Mouse (Mus musculus): ENCODE data around the gene Col12a1.

The Col12a1 gene

DNA sequence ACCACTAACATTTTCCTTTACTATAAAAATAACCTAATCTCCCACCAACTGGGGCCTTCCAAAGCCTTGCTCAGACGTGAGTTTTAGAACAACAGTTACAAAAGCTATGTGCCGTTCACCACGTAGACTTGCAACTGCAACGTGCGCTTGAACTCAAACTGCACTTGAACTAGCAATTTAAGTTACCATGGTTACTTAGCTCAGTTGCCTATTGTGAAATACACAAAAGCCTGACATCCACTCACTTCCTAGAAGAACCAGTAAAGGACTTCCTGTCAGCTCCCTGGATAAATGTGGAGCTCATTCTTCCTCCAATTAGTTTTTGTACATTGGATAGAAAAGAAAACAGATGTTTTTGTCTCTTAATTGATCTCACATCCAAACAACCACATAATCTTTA is 112.9 kb downstream of the Col12a1 start:
- DNase-seq (ENCODE audit: low spot score in 2 of 2), result no peak

DNA sequence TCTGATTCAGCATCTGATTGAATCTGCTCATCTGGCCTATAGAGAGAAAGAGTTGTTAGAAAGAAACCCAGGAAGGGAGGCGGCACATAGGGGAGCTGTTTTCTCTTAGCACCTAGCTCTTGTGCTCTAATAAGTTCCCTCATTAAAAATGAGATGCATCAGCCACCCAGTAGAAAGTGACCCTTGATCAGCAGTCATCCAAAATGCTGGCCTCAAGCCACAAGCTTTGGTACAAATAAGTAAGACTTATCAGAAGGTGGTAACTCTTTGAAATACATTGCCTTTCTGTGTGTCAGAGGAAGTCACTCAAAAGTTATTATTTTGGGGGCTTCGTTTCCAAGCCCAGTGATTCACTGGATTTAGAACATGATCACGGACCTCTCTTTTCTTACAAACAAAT is 114.1 kb downstream of the Col12a1 start:
- no peak for DNase-seq (ENCODE audit: low spot score in 2 of 2)

DNA sequence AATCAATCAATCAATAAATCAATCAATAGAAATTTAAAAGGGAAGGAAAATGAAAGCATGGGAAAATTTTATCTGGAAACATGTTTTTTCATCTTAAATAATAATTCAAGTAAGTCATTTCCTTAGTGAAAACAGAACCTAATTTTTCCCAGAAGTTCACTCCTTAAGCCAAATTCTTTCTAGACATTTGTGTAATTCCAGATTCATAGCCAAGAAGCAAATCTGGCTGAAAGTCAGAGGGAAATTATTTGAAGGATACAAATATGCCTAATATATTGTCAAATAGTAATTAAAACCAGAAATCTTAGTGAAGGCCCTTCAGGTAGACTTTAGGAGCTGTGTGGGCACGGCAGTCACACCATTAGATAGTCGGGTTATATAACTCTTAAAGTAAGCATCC is 115.2 kb downstream of the Col12a1 start:
- no peak for DNase-seq (ENCODE audit: low spot score in 2 of 2)

DNA sequence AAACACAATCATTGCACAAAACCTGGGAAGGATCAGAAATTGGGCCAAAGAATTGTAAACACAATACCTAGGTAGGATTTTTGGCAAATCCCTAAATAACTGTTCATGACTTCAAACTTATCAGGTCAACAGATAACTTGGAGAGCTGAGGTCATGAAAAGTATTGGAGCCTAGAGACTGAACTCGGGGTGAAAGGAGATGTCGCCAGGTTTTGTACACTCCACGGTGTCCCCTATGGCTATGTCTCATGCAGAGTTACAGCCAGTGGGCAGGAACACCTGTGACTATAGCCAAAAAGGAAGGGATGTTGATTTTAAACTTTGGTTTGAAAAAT is 118.4 kb downstream of the Col12a1 start:
- no peak for DNase-seq (ENCODE audit: low spot score in 2 of 2)

DNA sequence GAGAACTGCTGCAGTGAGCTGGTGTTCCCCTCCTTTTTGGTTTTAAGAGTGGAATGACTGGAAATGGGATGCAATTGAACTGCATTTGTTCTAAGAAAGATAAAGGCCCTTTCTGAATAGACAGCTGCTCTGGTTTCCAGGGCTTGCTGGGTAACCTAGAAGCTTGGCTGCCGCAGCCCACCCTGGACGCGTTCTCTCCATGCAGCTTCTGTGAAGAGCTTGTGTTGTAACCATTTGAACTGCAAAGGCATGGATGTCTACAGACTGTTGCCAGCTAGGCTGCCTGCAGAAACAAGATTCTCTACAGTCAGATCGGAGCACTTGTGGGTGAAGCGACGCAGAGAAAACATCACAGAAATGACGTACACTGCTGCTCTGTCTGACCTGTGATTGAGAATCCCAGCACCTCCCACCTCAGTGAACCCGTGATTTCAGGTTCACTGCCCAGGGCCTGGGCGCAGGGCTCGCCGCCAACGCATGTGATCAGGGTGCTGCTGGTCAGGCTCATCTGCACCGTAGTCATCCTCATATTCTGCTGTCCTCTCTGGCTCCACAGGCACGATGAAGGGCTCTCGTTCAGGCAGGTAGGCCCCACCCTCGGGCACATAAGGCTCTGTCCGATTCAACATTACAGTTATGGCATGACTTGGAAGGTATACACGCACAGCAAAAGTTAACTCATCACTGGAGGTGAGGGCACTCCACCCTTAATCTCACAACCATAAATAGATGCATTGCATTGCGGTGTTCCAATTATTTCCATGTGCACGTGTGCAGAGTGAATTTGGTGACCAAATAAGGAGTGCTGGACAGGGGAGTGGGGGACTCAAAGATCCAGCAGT is 119.0 kb downstream of the Col12a1 start:
- DNase-seq (ENCODE audit: low spot score in 2 of 2), result no peak

DNA sequence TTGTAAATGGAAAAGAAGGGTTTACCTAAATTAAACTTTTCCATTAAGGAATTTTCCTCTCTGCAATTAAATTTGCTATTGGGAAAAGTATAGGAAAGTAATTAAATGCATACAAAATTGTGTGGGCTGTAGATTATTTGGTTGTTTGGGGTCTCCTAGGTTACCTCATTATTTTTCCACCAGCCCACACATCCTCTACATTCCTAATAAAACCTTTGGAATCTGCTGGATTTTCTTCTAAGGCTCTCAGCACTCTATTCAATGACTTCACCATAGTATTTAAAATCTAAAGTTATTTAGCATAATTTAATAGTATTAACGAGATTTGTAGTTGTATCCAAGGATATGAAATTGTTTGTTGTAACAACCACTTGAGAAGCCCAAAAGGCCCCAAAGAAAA is 120.1 kb downstream of the Col12a1 start:
- DNase-seq (ENCODE audit: low spot score in 2 of 2), result no peak

DNA sequence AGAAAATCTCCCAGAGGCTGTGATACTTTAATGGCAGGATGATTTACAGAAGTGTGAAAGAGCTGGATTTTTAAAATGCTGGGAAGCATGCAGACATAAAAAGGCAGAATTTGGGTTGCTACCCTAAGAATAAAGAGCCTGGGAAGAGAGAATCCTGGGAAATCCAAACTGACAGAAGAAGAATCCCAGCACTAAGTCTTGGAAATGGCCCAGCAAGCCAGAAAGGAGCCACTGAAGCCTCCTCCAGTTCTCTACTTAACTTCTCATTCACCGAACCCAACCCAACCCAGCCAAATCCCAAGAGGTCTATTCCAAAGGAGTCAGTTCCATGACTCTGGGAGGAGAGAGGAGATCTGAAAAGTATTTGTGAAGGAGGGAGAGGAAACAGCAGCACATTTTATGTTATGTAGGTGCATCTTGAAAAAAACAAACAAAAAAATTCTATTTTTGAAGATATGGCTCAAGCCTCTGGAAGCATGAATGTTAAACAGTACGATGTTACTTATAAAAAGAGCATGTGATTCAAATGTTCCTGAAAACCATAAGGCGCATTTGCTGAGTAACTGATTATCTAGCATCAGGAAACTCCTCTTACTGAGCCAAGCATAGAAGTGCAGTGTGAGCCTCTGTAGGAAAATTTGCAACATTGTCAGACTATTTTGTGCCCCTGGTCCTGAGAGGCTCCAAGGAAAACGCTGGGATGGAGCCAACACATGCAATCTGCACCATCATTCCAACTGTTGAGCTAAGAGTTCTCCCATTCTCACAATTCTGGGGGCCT is 132.0 kb downstream of the Col12a1 start:
- DNase-seq (ENCODE audit: low spot score in 2 of 2), result no peak

DNA sequence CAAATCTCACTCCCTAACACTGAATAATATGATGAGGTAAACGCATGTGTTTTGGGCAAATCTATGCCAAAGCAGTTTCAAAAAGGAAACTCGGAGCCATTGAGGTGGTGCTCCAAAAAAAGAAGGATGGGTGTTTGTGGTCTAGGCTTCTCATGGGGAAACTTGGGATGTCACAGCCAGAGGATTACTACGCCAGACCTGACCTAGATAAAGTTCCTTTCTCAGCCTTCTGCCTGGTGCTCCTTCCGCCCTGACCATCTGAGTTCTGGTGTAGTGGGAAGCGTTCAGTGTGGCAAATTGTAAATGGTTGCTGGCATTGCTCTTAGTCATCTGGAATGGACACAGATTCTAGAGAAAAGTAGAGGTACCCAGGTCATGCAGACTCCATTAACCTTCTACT is 151.8 kb downstream of the Col12a1 start:
- DNase-seq (ENCODE audit: low spot score in 2 of 2), result no peak

DNA sequence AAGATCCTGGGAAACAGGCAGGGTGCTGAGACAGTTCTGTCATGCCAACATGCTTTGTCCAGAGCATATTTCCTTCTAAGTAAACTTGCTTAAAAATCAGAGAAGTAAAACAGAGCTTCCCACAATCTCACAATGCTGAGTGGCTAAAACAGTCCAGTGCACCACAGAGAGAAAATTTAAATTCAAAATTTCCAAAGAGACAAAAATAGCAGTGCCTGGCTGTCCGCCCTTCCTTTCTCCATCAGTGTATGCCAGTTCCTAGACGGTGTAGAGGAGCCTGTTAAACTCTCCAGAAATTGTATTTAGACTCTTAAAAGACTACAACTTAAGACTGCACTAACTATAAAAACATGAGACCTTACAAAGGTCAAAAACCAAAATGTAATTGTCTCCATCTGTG is 165.3 kb downstream of the Col12a1 start:
- DNase-seq (ENCODE audit: low spot score in 2 of 2), result peak in 1 of 2 experiments; percentile 8

Measured in frontal cortex, postnatal 25 days (tissue).